Mouse (Mus musculus) heart, postnatal 25 days (tissue): ENCODE measurements around the gene Ovol1. TPM values are rescaled to one million over a fixed set of nuclear protein-coding genes. Genes with fewer than 3 reads are reported as not detected.

Experiments
- DNase-seq: peaks from one replicate; pipeline ENCODE4 v3.0.0; 2022; ENCODE audit warnings: low spot score
- intact Hi-C: fragments of 180-260 bp; cut with DNase I; formaldehyde crosslinking; loops from one replicate; pipeline ENCODE4 v1.15.1; 2025
- total RNA-seq, 2 experiments: library from RNA; stranded (reverse); gene quantifications; 2 replicates each; pipeline ENCODE4 v1.2.3; 2021

Ovol1 gene
- total RNA-seq, 2 experiments from 2014 or later: not detected

DNA sequence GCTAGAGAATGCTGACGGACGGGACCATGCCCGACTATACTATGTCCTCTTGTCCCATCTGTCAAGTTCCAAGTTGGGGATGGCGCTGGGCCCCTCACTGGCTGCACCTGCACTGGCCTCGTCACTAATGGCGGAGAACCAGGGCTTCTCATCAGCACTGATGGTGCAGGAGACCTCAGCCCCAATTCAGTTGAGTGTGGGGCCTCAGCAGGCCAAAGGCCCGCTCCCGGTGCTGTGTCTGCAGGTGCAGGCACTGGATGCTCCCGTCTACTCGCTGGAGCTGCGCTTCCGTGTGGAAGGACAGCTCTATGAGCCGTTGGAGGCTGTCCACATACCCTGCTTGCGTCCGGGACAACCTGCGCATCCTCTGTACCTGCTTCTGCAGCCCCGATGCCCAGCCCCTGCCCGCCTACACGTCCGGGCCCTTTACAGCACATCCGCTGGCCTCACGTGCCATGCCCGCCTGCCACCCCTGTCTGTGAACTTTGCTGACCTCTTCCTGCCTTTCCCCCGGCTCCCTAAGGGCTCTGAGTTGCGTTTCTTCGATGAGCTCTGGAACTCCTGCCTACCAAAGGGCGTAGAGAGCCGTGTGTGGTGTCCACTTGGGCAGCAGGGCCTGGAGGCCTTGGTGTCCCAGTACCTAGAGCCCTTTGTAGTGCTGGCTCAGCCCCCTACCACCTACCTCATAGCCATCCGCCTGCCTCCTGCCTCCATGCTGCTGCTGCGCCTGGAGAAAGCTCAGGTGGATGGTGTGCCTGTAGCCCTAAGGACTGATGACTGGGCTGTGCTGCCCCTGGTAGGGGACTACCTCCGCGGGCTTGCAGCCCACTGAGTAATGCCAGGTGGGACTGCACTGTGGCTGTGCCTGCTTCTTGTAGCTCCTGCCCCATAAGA is 10.2 kb upstream of the Ovol1 start:
- no peak for DNase-seq
- intact Hi-C loops: no loop called here

DNA sequence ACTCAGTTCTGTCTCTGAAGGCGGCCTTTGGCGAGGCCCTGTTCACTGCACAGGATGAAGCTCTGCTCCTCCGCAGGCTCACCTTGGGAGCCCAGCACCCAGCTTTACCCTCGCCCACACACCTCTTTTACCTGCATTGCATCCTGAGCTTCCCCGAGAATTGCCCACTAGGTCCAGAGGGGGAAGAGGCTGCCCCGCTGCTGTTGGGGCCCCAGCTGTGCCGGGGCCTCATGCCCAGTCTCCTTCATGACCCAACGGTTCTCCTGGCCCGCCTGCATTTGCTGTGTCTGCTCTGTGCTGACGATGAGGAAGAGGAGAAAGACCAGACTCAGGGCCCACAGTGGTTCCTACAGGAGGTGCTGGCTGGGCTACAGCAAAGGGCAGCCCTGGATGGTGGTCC is 9.1 kb upstream of the Ovol1 start:
- DNase-seq: no peak
- intact Hi-C loops: no loop called here

DNA sequence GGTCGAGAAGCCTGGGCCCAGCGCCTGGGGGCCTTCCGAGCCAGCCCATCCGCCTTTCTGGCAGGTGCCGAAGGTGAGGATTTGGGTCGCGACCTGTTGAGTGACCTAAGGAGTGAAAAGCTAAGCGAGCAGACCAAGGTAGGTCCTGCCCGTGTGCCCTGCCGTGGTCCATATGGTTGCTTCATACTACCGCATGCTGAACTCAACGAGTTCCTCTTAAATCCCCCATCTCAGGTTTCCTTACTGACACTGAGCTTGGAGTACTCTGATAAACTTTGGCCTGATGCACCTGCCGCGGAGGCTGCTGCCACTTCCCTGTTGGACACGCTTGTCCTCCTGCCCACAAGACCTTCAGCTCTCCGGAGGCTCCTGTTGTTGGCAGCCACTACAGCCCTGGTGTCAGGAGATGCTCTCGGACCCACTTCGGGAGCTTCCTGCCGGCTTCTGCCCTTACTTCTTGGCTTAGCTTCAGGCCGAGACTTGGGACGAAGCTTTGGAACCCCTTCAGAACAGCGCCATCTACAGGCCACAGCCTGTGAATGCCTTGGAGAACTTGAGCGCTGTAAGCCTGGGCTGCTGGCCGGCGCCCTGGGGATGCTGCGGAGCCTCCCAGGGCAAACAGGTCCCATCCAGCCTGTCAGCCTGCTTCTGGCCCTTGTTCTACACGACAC is 8.2 kb upstream of the Ovol1 start:
- intact Hi-C loops: no loop called here

DNA sequence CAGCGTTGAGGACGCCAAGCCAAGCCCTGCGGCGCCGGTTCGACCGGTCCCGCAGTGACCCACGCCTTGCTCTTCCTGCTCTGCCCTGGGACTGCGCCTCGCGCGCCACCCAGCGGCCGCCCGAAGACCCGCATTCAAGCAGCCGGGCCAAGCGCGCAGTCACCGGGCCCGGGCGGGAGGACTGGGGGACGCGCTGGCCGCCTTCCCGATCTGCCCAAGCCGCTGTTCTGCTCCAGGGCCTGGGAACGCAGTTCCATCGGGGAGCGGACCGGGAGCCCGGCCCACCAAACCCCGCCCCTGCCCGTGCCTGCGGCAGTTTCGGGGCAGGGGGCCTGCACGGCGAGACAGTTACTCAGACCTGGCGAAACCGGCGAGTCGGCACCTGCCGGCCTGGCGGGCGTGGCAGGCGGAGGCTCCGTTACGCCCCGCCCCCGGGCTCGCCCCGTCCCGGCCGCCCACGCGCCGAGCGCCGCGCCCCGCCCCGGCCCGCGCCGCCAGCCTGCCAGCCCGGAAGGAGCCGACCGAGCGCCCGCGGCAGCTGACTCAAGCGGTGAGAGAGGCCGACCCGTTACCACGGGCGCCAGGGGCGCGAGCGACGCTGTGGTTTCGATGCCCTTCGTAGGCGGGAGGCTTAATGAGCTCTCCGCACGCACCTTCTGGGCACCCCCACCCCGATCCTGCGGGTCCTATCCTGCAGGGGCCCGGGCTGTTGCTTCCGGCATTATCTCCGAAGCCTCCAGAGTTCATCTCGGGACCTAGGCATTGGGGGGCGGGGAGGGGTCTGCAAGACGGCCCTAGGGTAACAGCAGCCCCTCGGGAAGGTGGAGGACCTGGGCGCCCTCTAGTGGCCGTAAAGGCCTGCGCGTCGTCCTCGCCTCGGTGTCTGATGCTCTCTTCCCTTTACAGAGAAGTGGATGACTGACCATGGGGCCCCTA is 7.4 kb upstream of the Ovol1 start, which contains the start of gene Ap5b1:
Ap5b1 (plus strand) TSS at position 492 of the 936 bp plus-strand sequence.
- DNase-seq: peak; percentile 86
- intact Hi-C loops: loop anchor here (1.0 kb wide), 1 partner anchor 39 kb away; no protein-coding TSS in a partner anchor

More for the DNA sequence above, 8.2 kb upstream of the Ovol1 start:
- DNase-seq: peak; percentile 64

DNA sequence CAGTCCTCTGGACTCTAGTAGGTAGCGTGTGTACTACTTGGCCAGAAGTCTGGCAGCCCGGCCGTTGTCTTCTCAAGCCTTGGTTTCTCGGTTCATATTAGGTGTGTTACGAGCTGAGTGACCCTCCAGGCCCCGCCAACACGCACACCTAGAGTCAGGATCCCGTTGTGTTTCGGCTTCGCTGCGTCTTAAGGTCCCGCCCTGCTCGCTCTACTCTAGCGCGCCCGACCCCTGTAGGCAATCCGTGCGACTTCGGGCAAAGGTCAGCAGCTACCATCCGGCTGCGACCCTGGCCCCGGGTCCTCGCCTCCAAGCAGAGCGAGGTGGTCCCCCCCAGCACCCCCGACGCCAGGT is 6.7 kb upstream of the Ovol1 start:
- no peak for DNase-seq
- intact Hi-C loops: loop anchor here (1.0 kb wide), 1 partner anchor 38 kb away; no protein-coding TSS in a partner anchor

- no peak for DNase-seq
- intact Hi-C loops: no loop called here
Observed at GRCm38 (mm10) chr19:5566316-5566715, 5.9 kb upstream of the Ovol1 start.

DNA sequence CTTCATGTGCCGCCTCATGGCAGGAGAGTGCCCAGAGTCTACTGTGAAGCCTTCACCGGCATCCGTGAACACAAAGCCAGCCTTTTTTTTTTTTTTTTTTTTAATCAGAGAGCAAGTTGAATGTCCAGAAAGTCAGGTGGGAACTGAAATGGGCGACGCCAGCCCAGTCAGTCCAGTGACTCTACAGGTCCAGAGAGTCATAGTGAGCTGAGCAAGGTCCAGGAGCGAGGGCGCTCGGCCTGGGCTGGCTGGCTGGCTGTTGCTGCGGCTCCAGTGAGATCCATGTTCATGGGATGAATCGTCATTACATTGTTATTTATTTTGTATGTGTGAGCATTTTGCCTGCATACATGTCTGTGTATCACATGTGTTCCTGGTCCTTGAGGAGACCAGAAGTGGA is 2.3 kb upstream of the Ovol1 start:
- intact Hi-C loops: no loop called here
- no peak for DNase-seq

GRCm38 (mm10) chr19:5561886-5562285 is 1.4 kb upstream of the Ovol1 start:
- no peak for DNase-seq
- intact Hi-C loops: no loop called here

GRCm38 (mm10) chr19:5561252-5561790 is 875 bp upstream of the Ovol1 start:
- DNase-seq: no peak
- intact Hi-C loops: no loop called here

DNA sequence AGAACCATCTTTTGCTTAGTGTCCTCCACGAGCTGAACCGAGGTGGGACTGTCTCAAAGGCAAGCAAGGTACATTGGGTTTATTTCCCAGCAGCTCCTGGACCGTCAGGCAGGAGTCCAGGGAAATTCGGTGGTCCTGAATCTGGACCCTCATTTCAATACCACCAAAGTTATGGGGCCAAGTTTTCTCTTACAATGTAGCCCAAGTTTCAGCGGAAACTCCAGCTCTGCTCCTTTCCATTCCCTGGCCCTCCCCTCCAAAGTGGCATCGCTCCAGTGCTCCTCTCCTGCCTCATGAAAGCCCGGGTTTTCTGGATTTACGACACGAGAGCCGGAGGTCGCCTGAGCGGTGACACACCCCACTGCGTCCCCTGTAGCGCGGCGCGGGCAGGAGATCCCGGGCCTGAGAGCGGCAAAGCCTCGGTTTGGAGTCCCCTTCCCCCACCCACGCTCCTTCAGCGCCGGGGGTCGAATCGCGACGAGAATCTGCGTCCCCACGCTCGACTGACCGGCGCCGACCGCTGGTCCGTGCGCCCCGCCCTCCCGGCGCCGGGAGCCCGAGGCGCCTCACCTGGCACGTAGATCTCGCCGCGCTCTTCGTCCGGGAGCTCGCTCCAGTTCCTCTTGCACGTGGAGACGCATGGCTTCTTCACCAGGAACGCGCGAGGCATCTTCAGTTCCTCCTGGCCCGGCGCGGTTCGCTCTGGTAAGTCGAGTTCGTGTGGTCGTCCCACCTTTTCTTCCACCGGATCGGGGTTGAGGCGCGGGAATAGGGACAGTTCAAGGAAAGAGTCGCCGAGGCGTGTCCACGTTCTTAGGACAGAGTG is 602 bp downstream of the Ovol1 start:
- intact Hi-C loops: no loop called here
- no peak for DNase-seq

DNA sequence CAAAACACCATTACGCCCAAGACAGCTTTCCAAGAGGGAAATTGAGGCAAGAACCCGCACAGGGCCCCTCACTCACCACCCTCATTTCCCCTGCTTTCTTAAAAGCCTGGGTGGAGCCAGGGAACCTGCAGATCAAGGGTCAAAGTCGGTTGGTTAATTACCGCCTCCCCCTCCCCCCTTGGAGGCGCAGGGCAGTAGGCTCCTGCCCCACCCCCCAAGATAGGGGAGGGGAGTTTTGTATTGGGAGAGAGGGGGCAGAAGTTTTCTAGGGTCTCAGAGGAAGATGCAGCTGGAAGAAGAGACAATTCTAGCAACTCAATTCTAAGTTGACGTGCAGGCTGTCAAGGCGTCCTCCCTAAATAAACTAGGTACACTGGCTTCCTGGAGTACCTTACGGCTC is 1.2 kb downstream of the Ovol1 start:
- intact Hi-C loops: no loop called here
- no peak for DNase-seq

- intact Hi-C loops: no loop called here
- no peak for DNase-seq
Observed at GRCm38 (mm10) chr19:5558770-5559169, 1.7 kb downstream of the Ovol1 start.

- intact Hi-C loops: no loop called here
- DNase-seq: no peak
Observed at GRCm38 (mm10) chr19:5558169-5558568, 2.3 kb downstream of the Ovol1 start.

DNA sequence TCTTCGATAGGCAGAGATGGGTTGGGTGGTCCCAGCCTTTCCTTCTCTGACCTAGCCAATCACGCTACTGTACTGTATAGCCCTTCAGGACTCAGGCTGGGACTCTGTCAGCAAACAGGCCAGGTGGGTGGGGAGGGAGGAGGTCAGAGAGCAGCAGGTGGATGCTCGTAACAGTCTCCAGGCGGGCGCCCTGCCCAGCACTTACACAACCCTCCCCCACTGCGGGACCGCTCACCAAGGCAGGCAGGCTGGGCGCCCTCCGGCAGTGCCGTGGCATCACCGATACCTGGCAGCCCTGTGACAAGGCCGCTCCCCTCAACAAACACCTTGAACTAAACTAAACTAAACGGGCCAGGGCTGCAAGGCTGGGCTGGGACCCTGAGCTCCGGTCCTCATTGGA is 6.2 kb downstream of the Ovol1 start:
- intact Hi-C loops: no loop called here
- no peak for DNase-seq

DNA sequence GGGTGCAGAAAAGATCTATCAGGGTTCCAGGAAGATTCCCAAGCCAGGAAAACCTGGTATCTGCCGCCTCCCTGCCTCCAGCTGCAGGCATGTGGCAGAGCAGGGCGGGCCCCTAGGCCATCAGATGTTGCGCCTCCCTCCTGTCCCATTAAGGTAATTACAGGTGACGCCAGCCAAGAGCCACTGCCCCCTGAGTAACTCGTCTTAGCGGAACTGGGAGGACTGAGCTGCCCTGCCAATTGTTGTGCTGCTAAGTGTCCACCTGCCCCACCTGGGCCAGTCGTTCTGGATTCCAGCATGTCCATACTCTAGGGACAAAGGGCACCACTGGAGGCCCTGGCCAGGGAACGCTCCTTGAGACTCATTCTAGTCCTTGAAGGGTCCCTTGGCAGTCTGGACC is 6.6 kb downstream of the Ovol1 start:
- intact Hi-C loops: no loop called here
- DNase-seq: no peak

DNA sequence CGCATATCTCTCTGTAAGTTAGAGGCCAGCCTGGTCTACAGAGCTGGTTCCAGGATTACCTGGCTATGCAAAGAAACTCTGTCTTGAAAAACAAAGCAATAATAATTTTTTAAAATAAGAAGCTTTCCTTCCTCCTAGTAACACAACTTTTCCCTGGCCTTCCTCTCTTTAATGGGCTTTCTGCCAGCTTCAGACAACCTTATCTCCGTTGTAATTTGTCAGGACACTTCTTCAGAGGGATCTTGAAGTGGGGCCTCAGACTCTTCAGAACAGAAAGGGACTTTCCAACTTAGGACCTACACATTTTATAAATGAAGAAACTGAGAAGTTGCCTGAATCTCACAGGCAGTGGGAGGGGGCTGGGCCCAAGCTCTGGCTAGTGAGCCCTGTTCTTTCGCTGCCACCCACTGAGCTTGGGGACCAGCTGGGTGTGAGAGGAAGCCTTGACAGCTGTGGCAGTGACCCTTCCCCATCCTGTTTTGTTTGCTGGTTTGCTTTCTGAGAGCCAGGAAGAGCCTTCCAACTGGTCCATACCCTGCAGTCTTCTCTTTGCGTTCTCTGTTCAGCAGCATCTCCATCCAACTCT is 12.9 kb downstream of the Ovol1 start:
- intact Hi-C loops: no loop called here
- no peak for DNase-seq

GRCm38 (mm10) chr19:5544031-5544430 is 16.4 kb downstream of the Ovol1 start:
- intact Hi-C loops: no loop called here
- no peak for DNase-seq

GRCm38 (mm10) chr19:5543362-5543761 is 17.1 kb downstream of the Ovol1 start:
- intact Hi-C loops: no loop called here
- no peak for DNase-seq

DNA sequence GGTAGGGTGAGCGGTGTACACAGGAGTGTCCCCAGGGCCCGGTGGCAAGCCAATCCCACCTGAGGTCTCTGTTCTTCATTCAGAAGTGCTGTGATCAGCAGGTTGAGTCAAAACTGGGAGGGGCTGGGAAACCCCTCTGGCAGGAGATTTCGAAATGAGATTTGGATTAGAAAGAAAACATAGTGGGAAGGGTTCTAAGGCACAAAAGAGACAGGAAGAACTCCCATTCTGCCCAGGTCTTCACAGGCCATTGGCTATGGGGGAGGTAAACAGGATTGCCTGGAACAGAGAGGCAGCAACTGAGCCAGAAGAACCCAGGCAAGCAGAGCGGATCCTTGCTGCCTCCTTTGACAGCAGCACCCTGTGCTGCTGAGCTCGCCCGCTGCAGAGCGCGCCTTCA is 21.7 kb downstream of the Ovol1 start:
- no peak for DNase-seq
- intact Hi-C loops: no loop called here
